ENCODE assay signal across 15 mouse cellular contexts in genomic region chr17:27050853-27051252, GRCm38 (mm10). TPM values are rescaled to one million over a fixed set of nuclear protein-coding genes. Genes with fewer than 3 reads are reported as not detected.
A peak's percentile ranks its signal among the peaks of the same experiment; 100 is the strongest.
DNase-seq lines count a peak whose midpoint lies in the region; ATAC-seq and TF ChIP-seq lines count a peak whose summit lies in the region.
"Had no signal": no experiment of that assay in that cellular context is flagged by ENCODE, and none has a peak within 500 bp of the region (broad histone marks: within the 10 kb centered on the region; RNA-seq: fewer than 3 reads in every experiment).

No protein-coding gene starts in this region.

- H3K9ac ChIP-seq in hindbrain, postnatal 0 days (replicated peaks; ENCODE audit: low read length): no peak overlapping the region
- H3K9ac ChIP-seq: forebrain, postnatal 0 days; liver, embryonic 13.5 days; midbrain, embryonic 12.5 days; neural tube, embryonic 12.5 days had no signal

- DNase-seq in hindbrain, embryonic 10.5 days (ENCODE audit: low spot score): no peak
- no peak for DNase-seq in hindbrain, postnatal 0 days (ENCODE audit: low spot score)
- DNase-seq in embryonic facial prominence, embryonic 10.5 days (ENCODE audit: low spot score): no peak
- no peak for DNase-seq in adipocyte (ENCODE audit: low spot score)
- no peak for DNase-seq in adrenal gland, adult 2 months
- DNase-seq: cerebellum, adult 11 months; forebrain, postnatal 0 days; liver, embryonic 13.5 days; right cerebral cortex, adult 18-20 months had no signal

- H3K27ac ChIP-seq in hindbrain, embryonic 10.5 days: peak overlapping the region; percentile 74; the same call in 1 of the 2 replicates
- no peak overlapping the region for H3K27ac ChIP-seq in hindbrain, postnatal 0 days
- peak overlapping the region; percentile 76 for H3K27ac ChIP-seq in embryonic facial prominence, embryonic 10.5 days (replicated peaks)
- H3K27ac ChIP-seq: liver, embryonic 13.5 days; midbrain, embryonic 12.5 days; neural tube, embryonic 12.5 days had no signal

- no peaks in the 10 kb centered on the region for H3K79me3 ChIP-seq in C2C12 (ENCODE audit: low read depth)

- H3K4me3 ChIP-seq in hindbrain, embryonic 10.5 days: no peak overlapping the region
- H3K4me3 ChIP-seq in hindbrain, postnatal 0 days (ENCODE audit: low read length): no peak overlapping the region
- H3K4me3 ChIP-seq in C2C12 (ENCODE audit: insufficient read depth, poor library complexity, severe bottlenecking): peak overlapping the region; percentile 22
- H3K4me3 ChIP-seq in embryonic facial prominence, embryonic 10.5 days: no peak overlapping the region
- peak overlapping the region; percentile 37 for H3K4me3 ChIP-seq in myocyte
- H3K4me3 ChIP-seq: liver, embryonic 13.5 days; midbrain, embryonic 12.5 days; neural tube, embryonic 12.5 days had no signal

- WGBS in hindbrain, embryonic 10.5 days: 67% methylated on average over 5 of the region's 5 CpGs
- WGBS in hindbrain, postnatal 0 days: 67% methylated on average over 5 of the region's 5 CpGs
- WGBS in embryonic facial prominence, embryonic 10.5 days: 65% methylated on average over 5 of the region's 5 CpGs

- peak; percentile 7 for TF ChIP-seq POLR2A in myocyte (IDR thresholded peaks at IDR 0.05; ENCODE audit: insufficient read length, low read depth)

- no peaks in the 10 kb centered on the region for H3K36me3 ChIP-seq in hindbrain, embryonic 10.5 days
- H3K36me3 ChIP-seq in hindbrain, postnatal 0 days (ENCODE audit: insufficient read depth, low read length): no peaks in the 10 kb centered on the region
- H3K36me3 ChIP-seq in C2C12 (ENCODE audit: control insufficient read depth, insufficient read depth) (no peaks in the 10 kb centered on the region), myocyte (ENCODE audit: control insufficient read depth, insufficient read depth) (no peaks in the 10 kb centered on the region)
- no peaks in the 10 kb centered on the region for H3K36me3 ChIP-seq in embryonic facial prominence, embryonic 10.5 days (replicated peaks)
- H3K36me3 ChIP-seq: liver, embryonic 13.5 days; midbrain, embryonic 12.5 days; neural tube, embryonic 12.5 days had no signal

- H3K27me3 ChIP-seq in hindbrain, embryonic 10.5 days (ENCODE audit: insufficient read depth, poor library complexity, severe bottlenecking): peaks cover 7% of the 10 kb centered on the region
- peaks cover 8% of the 10 kb centered on the region for H3K27me3 ChIP-seq in hindbrain, postnatal 0 days (ENCODE audit: insufficient read depth, low read length)
- H3K27me3 ChIP-seq in C2C12 (ENCODE audit: control insufficient read depth, insufficient read depth, insufficient read length) (no peaks in the 10 kb centered on the region), myocyte (ENCODE audit: control insufficient read depth, insufficient read depth, insufficient read length) (no peaks in the 10 kb centered on the region)
- H3K27me3 ChIP-seq in embryonic facial prominence, embryonic 10.5 days (replicated peaks; ENCODE audit: low read depth, poor library complexity, severe bottlenecking): peaks cover 1% of the 10 kb centered on the region
- H3K27me3 ChIP-seq: liver, embryonic 13.5 days had no signal

- TF ChIP-seq CTCF in hindbrain, postnatal 0 days (IDR thresholded peaks at IDR 0.05; ENCODE audit: low read depth): no peak
- TF ChIP-seq CTCF in C2C12 (IDR thresholded peaks at IDR 0.05; ENCODE audit: control insufficient read depth, insufficient read depth, insufficient read length): no peak

- no peaks in the 10 kb centered on the region for H3K9me3 ChIP-seq in hindbrain, embryonic 10.5 days
- H3K9me3 ChIP-seq in hindbrain, postnatal 0 days (ENCODE audit: low read length): no peaks in the 10 kb centered on the region
- H3K9me3 ChIP-seq in embryonic facial prominence, embryonic 10.5 days: no peaks in the 10 kb centered on the region
- H3K9me3 ChIP-seq: liver, embryonic 13.5 days; midbrain, embryonic 12.5 days; neural tube, embryonic 12.5 days had no signal

- peak overlapping the region; percentile 9 for H3ac ChIP-seq in C2C12 (ENCODE audit: control insufficient read depth, insufficient read length, low read depth)
- no peak overlapping the region for H3ac ChIP-seq in myocyte (ENCODE audit: control insufficient read depth, insufficient read length)

- H3K4me1 ChIP-seq in hindbrain, embryonic 10.5 days (replicated peaks): peaks cover 24% of the 10 kb centered on the region
- H3K4me1 ChIP-seq in hindbrain, postnatal 0 days (ENCODE audit: insufficient read depth, low read length): no peaks in the 10 kb centered on the region
- H3K4me1 ChIP-seq in embryonic facial prominence, embryonic 10.5 days: peaks cover 31% of the 10 kb centered on the region

- ATAC-seq in hindbrain, postnatal 0 days: no peak
- no peak for ATAC-seq in CD4-positive, CD25-positive, alpha-beta regulatory T cell, adult 4 months
- ATAC-seq: forebrain, postnatal 0 days; hindbrain, embryonic 16.5 days had no signal

- H3K4me2 ChIP-seq in hindbrain, postnatal 0 days (ENCODE audit: low read depth, low read length): no peak overlapping the region
- peak overlapping the region; percentile 90 for H3K4me2 ChIP-seq in myocyte (ENCODE audit: low read depth)
- H3K4me2 ChIP-seq: midbrain, embryonic 12.5 days had no signal

- no peaks in the 10 kb centered on the region for H3K79me2 ChIP-seq in C2C12 (ENCODE audit: control insufficient read depth, insufficient read depth)
- H3K79me2 ChIP-seq in myocyte (ENCODE audit: control insufficient read depth, insufficient read depth): no peaks in the 10 kb centered on the region

TF ChIP-seq in C2C12, 6 proteins besides CTCF, POLR2A, EP300 and RAD21:
- TF ChIP-seq MYOG (IDR thresholded peaks at IDR 0.05; ENCODE audit: control insufficient read depth, extremely low read depth, insufficient read length): no peak
- TF ChIP-seq CEBPB (IDR thresholded peaks at IDR 0.05; ENCODE audit: low read depth): no peak
- no peak for TF ChIP-seq MAX (IDR thresholded peaks at IDR 0.05)
- TF ChIP-seq FOSL1 (IDR thresholded peaks at IDR 0.05; ENCODE audit: insufficient read depth, low read length, poor library complexity, severe bottlenecking): no peak
- no peak for TF ChIP-seq USF1 (IDR thresholded peaks at IDR 0.05; ENCODE audit: low read depth)

TF ChIP-seq in myocyte, 11 proteins besides CTCF, POLR2A, EP300 and RAD21:
- no peak for TF ChIP-seq MYOD1 (IDR thresholded peaks at IDR 0.05; ENCODE audit: control insufficient read depth in 1 of 3, insufficient read length in 2 of 3, low read depth in 2 of 3)
- no peak for TF ChIP-seq USF1 (IDR thresholded peaks at IDR 0.05; ENCODE audit: low read depth)
- no peak for TF ChIP-seq MAX (IDR thresholded peaks at IDR 0.05; ENCODE audit: low read depth)
- no peak for TF ChIP-seq TCF12 (IDR thresholded peaks at IDR 0.05; ENCODE audit: insufficient read depth, poor library complexity, severe bottlenecking)
- no peak for TF ChIP-seq SRF (IDR thresholded peaks at IDR 0.05; ENCODE audit: control insufficient read depth, insufficient read length, low read depth)
- TF ChIP-seq POLR2AphosphoS2 (IDR thresholded peaks at IDR 0.05; ENCODE audit: insufficient read length, low read depth): no peak
- no peak for TF ChIP-seq REST (IDR thresholded peaks at IDR 0.05; ENCODE audit: insufficient read depth, insufficient read length)
- no peak for TF ChIP-seq TCF3 (IDR thresholded peaks at IDR 0.05; ENCODE audit: insufficient read length, low read depth)
- TF ChIP-seq E2F4 (IDR thresholded peaks at IDR 0.05; ENCODE audit: insufficient read depth): no peak
- TF ChIP-seq MYOG (IDR thresholded peaks at IDR 0.05; ENCODE audit: control insufficient read depth in 1 of 3, insufficient read depth in 1 of 3, insufficient read length in 2 of 3, low read depth in 2 of 3): no peak
- TF ChIP-seq CEBPB (IDR thresholded peaks at IDR 0.05; ENCODE audit: insufficient read depth, poor library complexity, severe bottlenecking): no peak

RNA-seq across cellular contexts. Expression of gene Itpr3, which starts 6.3 kb away (rescaled TPM):
- 1.8 and 2.0 TPM in 2 replicates for polyA plus RNA-seq in hindbrain, embryonic 10.5 days (2016; fragmentation: Nextera tagmentation; extraction: Ambion mirVana)
- total RNA-seq in hindbrain, postnatal 0 days (2014; rRNA removed): 2.3 and 4.0 TPM in 2 replicates
- 0.58 TPM in 2 replicates for polyA plus RNA-seq in hindbrain, postnatal 0 days (2015; fragmentation: Nextera tagmentation; extraction: Ambion mirVana)
- polyA plus RNA-seq in C2C12 (2012; fragmentation: generic; extraction: Trizol) (20.0 TPM), myocyte (2012; fragmentation: generic; extraction: Trizol) (22.2 TPM)
- polyA plus RNA-seq in embryonic facial prominence, embryonic 10.5 days (2016; fragmentation: Nextera tagmentation; extraction: Ambion mirVana): 2.3 and 4.0 TPM in 2 replicates
- 1 to 10 TPM; 5.0 to 6.7 TPM for total RNA-seq in adrenal gland, adult 2 months (2021)
- 6.0 and 6.9 TPM in 2 replicates for polyA plus RNA-seq in adrenal gland, adult 2 months (2012; rRNA removed)
- 1 to 10 TPM; 8.2 to 8.6 TPM for polyA plus RNA-seq in CD4-positive, CD25-positive, alpha-beta regulatory T cell, adult 4 months (2017; shearing (Covaris generic))

RNA-seq across cellular contexts. Expression of gene Bak1, which starts 22.0 kb away (rescaled TPM):
- polyA plus RNA-seq in hindbrain, embryonic 10.5 days (2016; fragmentation: Nextera tagmentation; extraction: Ambion mirVana): 2.9 and 6.6 TPM in 2 replicates
- 62.9 and 70.8 TPM in 2 replicates for total RNA-seq in hindbrain, postnatal 0 days (2014; rRNA removed)
- 4.0 and 4.2 TPM in 2 replicates for polyA plus RNA-seq in hindbrain, postnatal 0 days (2015; fragmentation: Nextera tagmentation; extraction: Ambion mirVana)
- polyA plus RNA-seq in C2C12 (2012; fragmentation: generic; extraction: Trizol) (95.1 TPM), myocyte (2012; fragmentation: generic; extraction: Trizol) (113 TPM)
- polyA plus RNA-seq in embryonic facial prominence, embryonic 10.5 days (2016; fragmentation: Nextera tagmentation; extraction: Ambion mirVana): 2.8 and 3.3 TPM in 2 replicates
- total RNA-seq in adrenal gland, adult 2 months (2021): 10 to 100 TPM; 35.0 to 41.6 TPM
- polyA plus RNA-seq in adrenal gland, adult 2 months (2012; rRNA removed): 45.3 and 57.4 TPM in 2 replicates
- polyA plus RNA-seq in CD4-positive, CD25-positive, alpha-beta regulatory T cell, adult 4 months (2017; shearing (Covaris generic)): 1 to 10 TPM; 3.2 to 4.8 TPM

Comparison
In these comparisons a context has a peak if more than half of its experiments do, and no peak if none do; other contexts are left out.
1. H3K4me3 ChIP-seq: peak in C2C12 (single experiment) and myocyte (single experiment); none in hindbrain, embryonic 10.5 days (single experiment), hindbrain, postnatal 0 days (single experiment) and embryonic facial prominence, embryonic 10.5 days (single experiment).